Mouse (Mus musculus) ES-E14 (cell line): ENCODE measurements around the gene Nt5c2. TPM values are rescaled to one million over a fixed set of nuclear protein-coding genes. Genes with fewer than 3 reads are reported as not detected.
A peak's percentile ranks its signal among the peaks of the same experiment; 100 is the strongest.

Experiments used
- DNase-seq: peaks from one replicate; pipeline ENCODE4 v3.0.0-alpha.2; 2013; ENCODE audit warnings: low read depth, low spot score
- H3K27ac ChIP-seq: 2 replicates; pipeline ENCODE4 v1.5.1; 2012; ENCODE audit warnings: low read depth, mild to moderate bottlenecking, low read length, moderate library complexity, mixed read lengths; ENCODE audit not compliant: poor library complexity, insufficient read depth, severe bottlenecking
- H3K36me3 ChIP-seq: 2 replicates; pipeline ENCODE4 v1.6.1; 2012; ENCODE audit warnings: mild to moderate bottlenecking, low read length, moderate library complexity, mixed read lengths; ENCODE audit not compliant: control insufficient read depth, poor library complexity, insufficient read depth, severe bottlenecking
- H3K4me1 ChIP-seq, 2 experiments: fragments of 150-350 bp in 1 of 2; sonication (generic) in 1 of 2; 2 replicates each; pipeline ENCODE4 v1.6.1; 2012; ENCODE audit warnings: low read length in 2 of 2, mild to moderate bottlenecking in 1 of 2, mixed read lengths in 1 of 2; ENCODE audit not compliant: control insufficient read depth in 2 of 2, insufficient read depth in 2 of 2, poor library complexity in 1 of 2
- H3K4me3 ChIP-seq, 2 experiments: fragments of 150-350 bp in 1 of 2; sonication (generic) in 1 of 2; 2 replicates each; pipeline ENCODE4 v1.5.1; 2012; ENCODE audit warnings: low read length in 2 of 2, low read depth in 1 of 2, mild to moderate bottlenecking in 1 of 2, mixed read lengths in 1 of 2; ENCODE audit not compliant: insufficient read depth in 1 of 2, poor library complexity in 1 of 2, severe bottlenecking in 1 of 2
- H3K9ac ChIP-seq: 2 replicates; pipeline ENCODE4 v1.6.1; 2012; ENCODE audit warnings: low read depth, mild to moderate bottlenecking, low read length, mixed read lengths; ENCODE audit not compliant: poor library complexity, insufficient read depth, severe bottlenecking
- H3K9me3 ChIP-seq: fragments of 150-350 bp; sonication (generic); 2 replicates; pipeline ENCODE4 v1.6.1; 2012; ENCODE audit warnings: low read depth, mild to moderate bottlenecking, low read length; ENCODE audit not compliant: control insufficient read depth, insufficient read depth
- CHD2 ChIP-seq: IDR thresholded peaks from 2 replicates; pipeline ENCODE4 v1.6.1; 2014; ENCODE audit warnings: mild to moderate bottlenecking, low read depth, low read length, inconsistent platforms
- HCFC1 ChIP-seq: IDR thresholded peaks from 2 replicates; pipeline ENCODE4 v1.6.1; 2012; ENCODE audit warnings: low read length, inconsistent platforms, borderline replicate concordance; ENCODE audit not compliant: insufficient read depth
- MAFK ChIP-seq: IDR thresholded peaks from 2 replicates; pipeline ENCODE4 v1.6.1; 2014; ENCODE audit warnings: mild to moderate bottlenecking, low read depth, low read length, inconsistent platforms; ENCODE audit not compliant: insufficient read depth
- ZC3H11A ChIP-seq: IDR thresholded peaks from 2 replicates; pipeline ENCODE4 v1.6.1; 2012; ENCODE audit warnings: low read depth, mild to moderate bottlenecking, inconsistent platforms, low read length, borderline replicate concordance
- ZNF384 ChIP-seq: IDR thresholded peaks from 2 replicates; pipeline ENCODE4 v1.6.1; 2012; ENCODE audit warnings: low read depth, low read length, inconsistent platforms
- in situ Hi-C, 2 experiments: fragments of 600-800 bp; cut with MboI; formaldehyde crosslinking; loops; one replicate each; pipeline ENCODE4 v1.15.1; 2025; ENCODE audit warnings: low sequenced_read_pairs in 2 of 2, inconsistent platforms in 1 of 2; ENCODE audit not compliant: unreplicated experiment in 2 of 2
- total RNA-seq: library from RNA; depleted of rRNA; stranded (reverse); fragments of 300-350 nt; gene quantifications from 2 replicates; pipeline ENCODE4 v1.2.3, GENCODE M21; 2012

Gene Nt5c2
- total RNA-seq, 1 experiment, result 27.0 TPM

DNA sequence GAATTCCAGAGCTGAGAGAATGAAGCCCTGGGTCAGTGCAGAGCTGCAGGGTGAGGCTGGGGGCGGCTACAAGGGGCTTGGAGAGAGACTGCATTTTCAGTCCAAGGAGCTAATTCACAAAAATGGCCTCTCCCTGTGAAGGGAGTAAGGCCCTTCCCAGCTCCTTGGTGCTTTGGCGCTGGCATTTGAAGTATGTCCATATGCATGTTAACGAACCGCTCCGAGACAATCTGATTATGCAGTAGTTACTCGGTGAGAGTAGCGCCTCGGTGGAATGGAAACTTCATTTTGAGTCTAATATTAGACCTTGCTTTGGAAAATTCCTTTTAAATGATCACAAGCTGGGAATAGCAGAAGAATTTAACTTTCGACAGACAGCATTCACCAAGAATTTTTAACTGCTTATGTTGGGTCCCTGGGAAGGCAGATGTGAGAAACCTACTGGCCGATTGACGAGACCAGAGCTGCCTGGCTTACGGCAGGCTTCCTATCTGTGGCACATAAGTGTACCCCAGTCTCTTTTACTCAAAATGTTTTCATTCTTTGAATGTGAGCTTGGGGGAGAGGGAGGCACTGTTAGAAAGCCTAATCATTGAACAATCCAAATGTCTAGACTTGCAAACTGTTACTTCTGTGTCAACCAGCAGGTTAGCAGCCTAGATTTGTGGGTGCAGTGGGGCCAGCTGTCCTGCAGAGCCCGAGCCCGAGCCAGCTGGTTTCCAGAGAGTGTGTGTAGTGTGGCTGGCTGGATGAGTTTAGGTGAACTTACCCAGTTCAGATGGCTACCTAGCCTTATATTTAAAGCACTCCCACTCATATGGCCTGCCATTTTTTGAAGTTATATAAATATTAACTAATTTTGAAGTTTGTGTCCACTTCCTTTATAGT lies 166.3 kb downstream of the Nt5c2 start:
- peaks cover 18 to 23% of the 10 kb centered on the region in 2 experiments for H3K4me1 ChIP-seq
- H3K9me3 ChIP-seq, result no peaks in the 10 kb centered on the region
- no peak for DNase-seq
- H3K27ac ChIP-seq, result peak overlapping the region; percentile 41
- peak overlapping the region; percentile 17; the same call in 1 of the 2 replicates for H3K9ac ChIP-seq
- H3K36me3 ChIP-seq, result no peaks in the 10 kb centered on the region
- in situ Hi-C loops, result no loop called here
- no peak overlapping the region for H3K4me3 ChIP-seq
- TF ChIP-seq ZNF384 (no peak), CHD2 (no peak), ZC3H11A (no peak)

DNA sequence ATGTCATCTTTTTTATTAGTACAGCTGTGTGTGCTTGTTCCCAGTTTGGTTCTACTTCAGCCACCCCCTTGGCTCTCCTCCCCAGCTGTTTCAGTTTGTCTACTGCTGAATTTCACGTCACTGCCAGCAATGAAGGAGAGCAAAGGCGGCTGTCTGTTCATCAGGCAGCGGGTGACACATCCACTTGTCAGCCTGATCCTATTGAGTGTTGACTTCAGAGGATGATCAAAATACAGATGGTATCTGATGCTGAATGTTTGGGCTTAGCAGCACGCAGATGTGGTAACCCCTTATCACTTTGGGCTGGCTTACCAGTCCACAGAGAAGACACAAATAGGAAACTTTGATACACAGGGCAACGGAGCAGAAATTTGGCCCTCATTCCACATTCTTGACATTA lies 168.5 kb downstream of the Nt5c2 start:
- peaks cover 1% of the 10 kb centered on the region; the same call in 1 of the 2 replicates for H3K36me3 ChIP-seq
- peaks cover 20 to 24% of the 10 kb centered on the region in 2 experiments for H3K4me1 ChIP-seq
- no peak for TF ChIP-seq MAFK
- TF ChIP-seq ZNF384, result no peak
- TF ChIP-seq ZC3H11A, result no peak
- TF ChIP-seq HCFC1, result no peak
- no peak for TF ChIP-seq CHD2
- in situ Hi-C loops, result no loop called here
- no peak overlapping the region for H3K4me3 ChIP-seq
- no peak overlapping the region for H3K27ac ChIP-seq
- no peak for DNase-seq
- no peaks in the 10 kb centered on the region for H3K9me3 ChIP-seq
- H3K9ac ChIP-seq, result no peak overlapping the region

DNA sequence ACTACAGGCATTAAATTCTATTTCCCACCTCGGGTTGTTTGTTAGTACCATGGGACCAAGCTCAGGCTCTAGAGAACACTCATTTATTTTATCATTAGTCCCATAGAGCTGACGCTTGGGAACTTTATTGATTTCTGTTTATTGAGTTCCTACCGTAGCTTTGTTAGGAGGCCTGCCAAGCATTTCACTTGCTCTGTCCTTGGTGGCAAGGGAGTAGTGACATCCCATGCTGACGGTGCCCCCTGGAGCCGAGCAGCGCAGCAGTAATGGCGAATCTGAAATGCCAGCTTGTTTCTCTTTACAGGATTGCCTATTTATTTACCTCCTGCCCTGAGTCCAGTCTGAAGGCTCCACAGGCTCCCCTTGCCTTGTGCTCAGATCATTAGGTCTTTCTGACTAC lies 168.9 kb downstream of the Nt5c2 start:
- no peak overlapping the region for H3K4me3 ChIP-seq
- no peak overlapping the region for H3K9ac ChIP-seq
- peaks cover 20 to 24% of the 10 kb centered on the region in 2 experiments for H3K4me1 ChIP-seq
- TF ChIP-seq MAFK, result no peak
- TF ChIP-seq HCFC1, result no peak
- no peak for TF ChIP-seq CHD2
- TF ChIP-seq ZNF384, result no peak
- no peak for TF ChIP-seq ZC3H11A
- H3K36me3 ChIP-seq, result peaks cover 1% of the 10 kb centered on the region; the same call in 1 of the 2 replicates
- H3K27ac ChIP-seq, result no peak overlapping the region
- H3K9me3 ChIP-seq, result no peaks in the 10 kb centered on the region
- DNase-seq, result no peak
- in situ Hi-C loops, result no loop called here

- Histone ChIP-seq H3K4me1 (peaks cover 9 to 30% of the 10 kb centered on the region in 2 experiments), H3K27ac (no peak overlapping the region), H3K36me3 (peaks cover 1% of the 10 kb centered on the region; the same call in 1 of the 2 replicates), H3K9ac (no peak overlapping the region), H3K4me3 (no peak overlapping the region), H3K9me3 (no peaks in the 10 kb centered on the region)
- in situ Hi-C loops, result no loop called here
- TF ChIP-seq HCFC1, result no peak
- no peak for TF ChIP-seq ZC3H11A
- no peak for TF ChIP-seq CHD2
- no peak for TF ChIP-seq ZNF384
- TF ChIP-seq MAFK, result no peak
- no peak for DNase-seq
These were observed 171.9 kb downstream of the Nt5c2 start for GRCm38 (mm10) chr19:46843030-46843429.

DNA sequence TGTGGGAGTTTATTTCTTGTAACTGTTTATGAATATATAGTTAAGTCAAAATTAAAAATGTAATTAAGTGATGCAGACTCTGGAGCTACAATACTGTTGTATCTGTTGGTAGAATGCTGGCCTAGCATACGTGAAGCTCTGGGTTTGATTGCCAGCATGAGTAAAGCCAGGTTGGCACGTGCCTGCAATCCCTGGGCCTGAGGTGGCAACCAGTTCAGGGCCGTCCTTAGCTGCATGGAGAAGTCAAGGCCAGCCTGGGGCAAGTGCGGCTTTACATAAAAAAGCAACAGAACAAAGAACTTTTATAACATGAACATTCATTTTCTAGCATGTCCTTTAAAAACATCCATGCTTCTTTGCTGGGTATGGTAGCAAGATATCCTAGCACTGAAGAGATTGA lies 173.9 kb downstream of the Nt5c2 start:
- no peak overlapping the region for H3K4me3 ChIP-seq
- in situ Hi-C loops, result no loop called here
- peaks cover 21 to 38% of the 10 kb centered on the region in 2 experiments for H3K4me1 ChIP-seq
- no peak for TF ChIP-seq ZC3H11A
- no peak for TF ChIP-seq ZNF384
- no peak for TF ChIP-seq MAFK
- TF ChIP-seq CHD2, result no peak
- no peak for TF ChIP-seq HCFC1
- no peak overlapping the region for H3K27ac ChIP-seq
- H3K9ac ChIP-seq, result no peak overlapping the region
- no peak for DNase-seq
- no peaks in the 10 kb centered on the region for H3K9me3 ChIP-seq
- H3K36me3 ChIP-seq, result peaks cover 1% of the 10 kb centered on the region; the same call in 1 of the 2 replicates
